Comparison of ENCODE assay signal across 21 mouse cellular contexts in genomic region chr19:42690256-42690655, GRCm38 (mm10).
"Had no signal": no experiment of that assay in that cellular context is flagged by ENCODE, and none has a peak within 500 bp of the region (broad histone marks: within the 10 kb centered on the region; RNA-seq: fewer than 3 reads in every experiment).

No protein-coding gene starts in this region.

- H3K4me1 ChIP-seq: heart, embryonic 13.5 days; heart, embryonic 15.5 days; hindbrain, embryonic 12.5 days; intestine, embryonic 15.5 days had no signal

- H3K4me3 ChIP-seq: heart, adult 2 months; heart, embryonic 13.5 days; heart, embryonic 15.5 days; hindbrain, embryonic 10.5 days; hindbrain, embryonic 12.5 days; intestine, embryonic 15.5 days; layer of hippocampus, adult 2 months; left cerebral cortex, adult 2 months; limb, embryonic 10.5 days; limb, embryonic 12.5 days had no signal

- H3K4me2 ChIP-seq: heart, embryonic 11.5 days; heart, embryonic 13.5 days; heart, embryonic 15.5 days; hindbrain, embryonic 12.5 days; hindbrain, embryonic 14.5 days; intestine, embryonic 15.5 days; limb, embryonic 12.5 days had no signal

- H3K27ac ChIP-seq: heart, adult 2 months; heart, embryonic 13.5 days; heart, embryonic 15.5 days; hindbrain, embryonic 10.5 days; hindbrain, embryonic 12.5 days; hindbrain, embryonic 14.5 days; intestine, embryonic 15.5 days; layer of hippocampus, adult 2 months; left cerebral cortex, adult 2 months; limb, embryonic 10.5 days; limb, embryonic 12.5 days; liver, embryonic 14.5 days had no signal

- H3K27me3 ChIP-seq: heart, embryonic 13.5 days; heart, embryonic 15.5 days; intestine, embryonic 15.5 days had no signal

- H3K9me3 ChIP-seq: heart, embryonic 13.5 days; heart, embryonic 15.5 days; hindbrain, embryonic 10.5 days; hindbrain, embryonic 12.5 days; intestine, embryonic 15.5 days; limb, embryonic 10.5 days; limb, embryonic 12.5 days had no signal

- DNase-seq: gastrocnemius, postnatal 14 days; gastrocnemius, postnatal 36 days; heart, adult 11 months; heart, adult 2 months; heart, postnatal 14 days; heart, postnatal 36 days had no signal

- H3K9ac ChIP-seq: heart, embryonic 13.5 days; heart, embryonic 15.5 days; hindbrain, embryonic 12.5 days; hindbrain, embryonic 14.5 days; intestine, embryonic 15.5 days; limb, embryonic 12.5 days; liver, embryonic 14.5 days had no signal

- ATAC-seq: hindbrain, embryonic 16.5 days; inflammation-experienced regulatory T-cells, adult 6 months; intestine, embryonic 15.5 days; intestine, postnatal 0 days had no signal

- H3K36me3 ChIP-seq: heart, embryonic 13.5 days; heart, embryonic 15.5 days; hindbrain, embryonic 10.5 days; hindbrain, embryonic 12.5 days; intestine, embryonic 15.5 days; limb, embryonic 10.5 days; limb, embryonic 12.5 days had no signal
